Mouse (Mus musculus) brain, adult 2 months (tissue): ENCODE measurements around the gene Cpne8.
A peak's percentile ranks its signal among the peaks of the same experiment; 100 is the strongest.

Experiments
- DNase-seq: peaks from one replicate; pipeline ENCODE4 v3.0.0; 2011; ENCODE audit warnings: low read depth, low spot score

Gene Cpne8

DNA sequence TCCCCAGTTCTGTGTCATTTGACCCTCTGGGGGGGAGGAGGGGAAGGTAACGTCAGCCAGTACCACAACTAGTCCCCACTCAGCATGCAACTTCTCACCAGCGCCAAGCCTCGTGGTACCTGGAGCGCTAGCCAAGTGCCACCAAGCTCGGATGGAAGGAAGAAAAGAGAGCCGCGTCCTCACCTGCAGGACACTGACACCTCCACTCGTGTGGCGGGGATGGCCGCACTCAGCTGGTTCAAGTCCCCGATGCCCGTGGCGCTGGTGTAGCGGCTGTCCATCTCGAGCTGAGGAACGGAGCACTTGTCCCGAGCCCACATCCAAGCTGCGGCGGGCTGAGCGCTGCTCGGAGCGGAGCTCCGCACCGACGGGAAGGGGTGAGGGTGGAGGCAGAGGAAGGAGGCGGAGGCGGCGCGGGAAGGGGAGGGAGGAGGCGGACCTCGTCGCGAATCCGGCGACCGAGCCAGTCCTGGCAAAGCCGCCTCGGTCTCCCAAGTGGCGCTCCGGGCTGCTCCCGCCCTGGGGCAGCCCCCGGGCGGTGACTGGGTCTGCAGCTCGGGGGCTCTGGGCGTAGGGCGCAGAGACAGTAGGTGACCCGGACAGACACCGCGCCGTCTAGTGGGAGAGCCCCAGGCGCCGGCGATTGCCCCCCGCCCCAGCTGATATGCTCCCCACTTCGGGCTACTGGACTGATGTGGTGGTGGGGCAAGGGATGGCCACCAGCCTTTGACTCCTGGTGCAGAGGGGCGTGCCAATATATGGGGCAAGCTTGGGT is at the start of gene Cpne8:
Gene Cpne8 (minus strand): TSS at position 448 of the 775 bp plus-strand sequence.
- peak; percentile 68 for DNase-seq

DNA sequence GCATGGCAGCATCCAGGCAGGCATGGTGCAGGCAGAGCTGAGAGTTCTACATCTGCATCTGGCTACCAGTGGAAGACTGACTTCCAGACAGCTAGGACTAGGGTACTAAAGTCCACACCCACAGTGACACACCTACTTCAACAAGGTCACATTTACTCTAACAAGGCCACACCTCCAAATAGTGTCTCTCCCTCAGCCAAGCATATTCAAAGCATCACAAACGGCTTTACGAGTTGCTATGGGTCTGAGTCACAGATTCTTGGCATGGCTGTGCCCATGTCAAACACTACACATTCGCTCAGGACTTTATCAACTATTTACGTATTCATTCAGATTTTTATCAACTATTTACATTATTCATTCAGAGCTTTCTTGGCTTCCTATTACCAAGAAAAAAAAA is 38.5 kb upstream of the Cpne8 start:
- no peak for DNase-seq

DNA sequence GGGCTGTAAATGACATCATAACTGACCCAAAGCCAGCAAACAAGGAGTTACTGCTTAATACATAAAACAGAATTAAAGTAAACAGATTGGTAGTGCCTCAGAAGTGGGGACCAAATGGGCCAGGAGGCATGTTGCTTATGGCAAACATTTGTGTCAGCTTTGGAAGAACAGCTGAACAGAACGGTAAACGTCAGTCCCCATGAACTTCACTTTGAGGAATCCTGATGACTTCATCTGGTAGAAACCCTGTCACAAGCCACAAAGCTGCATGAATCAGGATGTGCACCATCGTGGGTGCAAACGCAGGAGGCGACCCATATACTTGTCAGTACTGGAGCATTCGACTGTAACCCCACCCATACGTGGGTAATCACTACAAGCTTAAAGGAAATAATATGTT is 30.1 kb upstream of the Cpne8 start:
- no peak for DNase-seq

DNA sequence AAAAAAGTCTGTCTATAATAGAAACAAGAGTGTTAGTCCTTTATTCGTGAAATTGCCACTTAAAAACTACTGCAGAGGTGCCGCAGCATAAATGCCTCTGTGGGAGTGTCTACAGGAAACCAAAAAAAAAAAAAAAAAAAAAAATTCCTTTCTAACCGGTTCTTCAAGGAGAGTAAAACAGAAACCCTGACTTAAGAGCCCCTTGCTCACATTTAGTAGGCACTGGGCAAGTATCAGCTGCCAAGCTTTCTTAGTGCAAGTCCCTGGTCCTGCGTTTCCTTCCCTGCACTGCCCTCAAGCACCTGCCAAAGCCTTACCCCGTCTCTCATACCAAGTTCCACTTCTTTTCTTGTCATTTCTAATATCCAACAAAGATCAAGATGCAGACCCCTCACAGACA is 25.1 kb upstream of the Cpne8 start:
- DNase-seq, result no peak

DNA sequence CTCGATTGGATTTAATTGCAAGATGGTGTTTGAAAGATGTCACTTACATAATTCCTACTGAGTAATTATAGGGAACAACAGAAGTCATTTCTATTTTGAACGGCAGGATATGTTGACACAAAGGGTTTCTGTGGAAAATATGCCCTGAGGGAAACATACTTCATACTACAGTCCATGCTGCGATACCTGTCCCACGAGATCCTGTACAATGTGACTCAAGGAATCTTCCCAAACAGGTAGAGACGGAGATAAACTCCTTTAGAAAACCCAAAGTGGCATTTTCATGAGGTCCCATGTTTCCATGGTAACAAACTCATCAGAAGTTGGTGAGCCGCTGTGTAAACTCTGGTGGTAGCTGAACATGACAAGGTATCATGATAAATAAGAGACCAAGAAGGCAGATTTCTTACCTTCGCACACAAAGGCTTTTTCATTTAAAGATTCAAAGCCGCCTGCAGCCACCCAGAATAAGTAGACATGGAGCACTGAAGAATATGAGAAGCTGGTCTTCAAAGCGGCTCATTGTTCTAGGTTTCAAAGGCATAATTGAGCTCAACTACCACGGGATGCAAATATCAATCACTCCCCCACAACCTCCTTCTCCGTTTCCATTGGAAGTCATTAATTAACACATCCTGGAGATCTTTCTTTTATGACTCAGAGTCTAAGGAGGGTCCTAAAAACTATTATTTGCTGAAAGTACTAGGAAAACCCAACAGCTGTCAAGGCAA is 24.4 kb upstream of the Cpne8 start:
- peak; percentile 45 for DNase-seq

DNA sequence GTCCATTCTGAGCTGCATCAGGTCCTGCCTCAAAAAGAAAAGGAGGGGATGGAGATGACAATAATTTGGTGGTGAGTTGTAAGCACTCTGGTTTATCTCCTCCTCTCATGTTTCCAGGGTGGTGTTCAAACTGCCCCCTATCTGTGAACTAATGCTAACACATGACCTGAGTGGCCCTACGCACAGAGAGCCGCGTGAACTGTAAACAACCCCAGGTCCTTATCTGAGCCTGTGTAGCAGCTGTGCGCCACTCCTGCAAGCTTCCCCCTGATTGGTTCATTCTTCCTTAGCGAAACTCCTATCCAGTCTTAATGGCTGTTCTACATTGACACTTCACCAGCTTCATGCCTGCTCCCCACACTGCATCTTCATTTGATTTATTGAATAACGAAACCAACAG is 7.5 kb upstream of the Cpne8 start:
- no peak for DNase-seq

DNA sequence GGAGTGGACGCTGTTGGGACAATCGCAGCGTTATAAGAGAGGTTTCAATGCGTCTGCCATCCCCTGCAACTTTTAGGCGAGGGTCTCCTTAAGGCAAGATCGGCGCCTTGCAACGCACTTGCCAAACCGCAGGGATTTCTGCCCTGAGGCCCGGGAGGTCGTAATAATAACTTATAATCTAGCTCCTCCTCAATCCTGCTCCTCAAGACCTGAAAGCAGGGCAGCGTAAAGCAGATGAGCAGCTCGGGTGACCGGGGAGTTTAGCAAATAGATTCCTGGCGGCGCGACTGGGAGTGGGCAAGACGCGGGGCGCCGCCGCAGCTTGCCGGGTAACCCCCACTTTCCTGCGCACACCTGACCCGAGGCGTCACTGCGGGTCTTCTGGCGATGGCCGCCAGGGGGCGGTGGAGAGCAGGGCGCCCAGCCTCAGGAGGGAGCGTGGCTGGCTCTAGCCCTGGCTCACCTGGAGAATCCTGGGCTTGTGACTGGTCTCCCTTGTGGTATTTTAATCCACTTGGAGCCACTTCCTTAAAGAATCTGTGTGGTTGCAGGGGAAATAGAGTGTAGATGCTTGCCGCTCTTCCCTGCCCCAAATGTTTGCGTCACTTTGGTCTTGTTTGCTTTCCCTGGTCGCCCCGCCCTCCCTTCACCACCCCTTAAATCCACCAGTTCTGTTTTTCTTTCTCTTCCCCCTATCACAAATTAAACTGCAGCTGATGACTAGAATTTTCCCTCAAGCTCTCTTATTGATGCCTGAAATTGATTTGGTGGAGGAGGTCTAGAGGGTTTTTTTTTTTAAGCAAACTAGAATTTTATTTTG is 738 bp upstream of the Cpne8 start:
- DNase-seq, result peak; percentile 74

DNA sequence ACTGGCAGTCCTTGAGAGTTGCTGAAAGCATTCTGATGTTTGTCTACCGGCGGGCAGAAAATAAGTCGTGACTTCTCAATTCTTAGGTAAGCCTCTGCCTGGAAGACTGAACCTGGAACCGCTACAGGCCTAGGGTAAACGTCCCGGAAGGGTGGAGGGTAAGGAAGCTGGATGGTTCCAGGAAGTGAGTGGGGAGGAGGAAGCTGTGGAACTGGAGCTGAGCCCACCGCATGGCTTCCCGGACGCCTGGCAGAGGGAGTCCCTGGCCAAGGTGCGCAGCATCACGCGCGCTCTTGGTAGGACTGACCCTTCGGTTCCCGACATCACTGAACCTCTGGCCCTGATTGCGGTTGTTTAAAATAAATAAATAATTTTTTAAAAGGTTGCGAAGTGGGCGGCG is 744 bp downstream of the Cpne8 start:
- DNase-seq, result peak; percentile 37

DNA sequence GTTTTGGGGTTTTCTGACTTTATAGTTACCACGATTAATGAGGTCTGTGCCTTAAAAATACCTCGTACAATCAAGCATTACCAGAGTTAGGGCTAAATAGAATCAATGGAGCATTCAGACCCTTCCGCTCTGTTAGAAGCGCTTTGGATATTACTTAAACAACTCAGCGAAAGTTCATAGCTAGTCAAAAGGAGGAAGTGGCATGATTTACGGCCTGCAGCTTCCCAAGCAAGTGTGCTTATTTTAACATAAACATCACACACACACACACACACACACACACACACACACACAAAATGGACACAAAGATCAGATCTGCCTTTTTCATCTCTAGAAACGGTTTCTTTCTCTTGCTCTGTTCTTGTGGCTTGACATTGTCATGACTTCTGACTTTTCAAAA is 9.7 kb downstream of the Cpne8 start:
- DNase-seq, result no peak

DNA sequence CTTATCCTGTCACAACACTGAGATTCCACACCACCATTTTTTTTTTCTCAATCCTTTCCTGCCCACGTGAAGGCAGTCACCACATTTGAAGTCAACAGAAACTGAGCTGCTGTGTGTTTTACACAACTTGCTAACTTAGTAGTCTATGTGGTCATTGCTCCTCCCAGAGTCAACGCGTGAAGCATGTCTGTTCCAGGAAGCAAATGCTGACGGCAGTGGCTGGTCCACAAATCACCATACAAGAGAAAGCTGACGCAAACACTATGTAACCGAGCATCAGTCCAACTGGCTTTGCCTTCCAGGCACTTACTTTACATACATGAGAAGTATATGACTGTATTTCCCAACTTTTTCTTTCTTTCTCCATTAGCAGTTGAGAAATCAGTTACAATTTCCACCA is 12.3 kb downstream of the Cpne8 start:
- DNase-seq, result no peak

DNA sequence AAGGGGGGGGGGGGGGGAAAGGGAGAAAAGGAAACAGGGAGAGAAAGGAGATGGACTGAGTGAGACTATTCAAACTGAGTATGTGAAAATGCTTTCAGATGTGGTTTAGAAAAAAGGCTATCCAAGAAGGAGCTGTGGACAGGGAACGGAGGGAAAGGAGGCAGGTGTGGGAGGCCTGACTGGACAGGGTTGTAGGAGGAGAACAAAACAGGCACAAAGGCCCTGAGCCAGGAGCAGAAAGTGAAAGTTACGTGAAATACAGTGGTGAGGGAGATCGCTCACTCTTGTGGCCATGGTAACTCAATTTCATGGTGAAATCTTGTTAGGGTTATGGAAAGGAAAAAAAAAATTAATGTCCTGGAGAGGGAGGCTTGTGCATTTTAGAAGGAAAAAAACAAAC is 14.6 kb downstream of the Cpne8 start:
- DNase-seq, result no peak

DNA sequence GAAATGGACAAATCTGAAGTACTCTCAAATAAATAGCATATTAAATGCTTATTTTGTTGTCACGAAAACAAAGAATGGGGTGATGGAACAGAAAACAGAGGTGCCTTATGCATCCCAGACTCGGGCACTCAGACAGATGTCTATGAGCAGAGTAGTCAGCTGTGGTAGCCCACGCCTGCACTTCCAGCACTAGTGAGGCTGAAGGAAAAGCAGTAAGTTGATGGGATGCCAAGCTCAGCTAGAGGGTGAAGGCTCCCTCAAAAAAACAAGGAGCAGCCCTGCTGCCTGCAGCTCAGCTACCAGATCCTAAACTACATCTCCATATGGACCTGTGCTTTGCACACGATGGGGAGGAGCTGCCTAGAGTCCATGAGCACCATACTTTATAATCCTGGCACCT is 15.6 kb downstream of the Cpne8 start:
- peak; percentile 59 for DNase-seq

DNA sequence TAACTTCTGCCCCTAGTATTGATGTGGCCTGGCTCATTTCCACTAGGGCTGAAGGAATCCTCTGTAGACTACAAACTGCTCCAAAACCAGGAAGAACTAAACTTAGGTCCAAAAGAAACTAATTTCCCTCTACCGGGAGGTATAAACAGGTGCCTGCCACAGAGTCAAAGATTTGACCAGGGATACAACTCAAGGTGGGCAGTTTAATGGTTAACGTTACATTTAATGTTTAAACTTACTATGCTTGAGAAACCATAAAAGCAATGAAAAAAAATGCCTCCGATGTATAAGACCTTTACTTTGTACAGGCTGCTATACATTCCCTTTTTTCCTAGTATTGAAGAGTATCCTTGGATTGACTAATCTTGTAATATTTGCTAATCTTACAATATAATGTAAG is 18.5 kb downstream of the Cpne8 start:
- no peak for DNase-seq

DNA sequence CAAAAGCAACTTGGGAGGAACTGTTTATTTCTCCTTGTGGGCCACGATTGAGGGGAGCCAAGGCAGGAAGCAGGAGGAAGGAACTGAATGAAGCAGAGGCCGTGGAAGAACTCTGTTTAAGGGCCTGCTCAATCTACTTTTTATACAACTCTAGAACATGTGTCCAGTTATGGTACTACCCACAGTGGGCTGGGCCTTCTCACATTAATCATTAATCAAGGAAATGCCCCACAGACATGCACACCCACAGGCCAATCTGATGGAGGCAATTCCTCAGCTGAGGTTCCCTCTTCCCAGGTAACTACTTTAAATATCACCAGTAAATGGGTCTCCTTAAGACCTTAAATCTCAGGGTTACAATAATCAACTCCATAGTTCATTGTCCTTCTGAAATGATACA is 21.2 kb downstream of the Cpne8 start:
- DNase-seq, result no peak

DNA sequence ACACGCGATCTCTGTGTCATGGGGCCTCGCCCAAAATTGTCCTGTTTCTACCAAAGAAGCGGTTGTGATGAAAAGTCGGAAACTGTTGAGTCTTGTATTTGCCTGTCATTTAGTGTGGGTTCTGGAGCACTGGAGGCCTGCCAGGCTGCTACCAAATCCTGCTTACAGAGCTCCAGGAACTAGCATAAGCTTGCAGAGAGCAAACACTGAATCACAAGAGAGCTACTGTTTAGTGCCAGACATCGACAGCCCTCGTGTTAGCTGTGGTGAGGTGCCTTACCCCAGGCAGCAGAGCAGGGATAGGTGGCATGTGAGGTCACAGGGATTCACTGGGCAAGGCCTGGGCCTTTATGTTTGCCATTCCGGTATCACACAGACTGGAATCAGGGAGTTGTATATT is 22.7 kb downstream of the Cpne8 start:
- peak; percentile 75 for DNase-seq

DNA sequence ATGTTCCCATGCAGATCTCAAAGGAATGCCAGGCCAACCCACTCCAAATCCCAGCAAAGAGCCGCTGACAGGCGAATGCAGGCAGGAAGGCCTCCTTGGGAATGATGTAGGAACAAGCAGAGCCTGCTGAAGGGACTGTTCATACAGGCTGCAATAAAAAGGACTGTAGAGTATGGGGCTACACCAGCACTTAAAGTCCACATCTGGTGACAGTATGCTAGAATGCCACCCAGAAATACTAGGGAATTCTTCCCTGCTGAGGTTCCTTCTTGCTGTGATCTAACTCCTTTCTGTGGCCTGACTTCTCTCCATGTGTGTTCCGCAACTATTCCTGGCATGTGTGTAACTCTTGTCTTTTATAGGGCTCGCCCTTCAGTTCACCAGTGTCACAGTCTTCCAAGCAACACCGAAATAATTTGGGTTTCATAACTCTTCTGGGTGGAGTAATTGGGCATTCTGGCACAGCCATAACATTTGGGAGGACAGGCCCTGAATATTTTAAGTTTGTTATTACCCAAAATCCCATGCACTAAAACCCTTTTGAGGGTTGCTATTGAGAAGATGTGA is 32.1 kb downstream of the Cpne8 start:
- no peak for DNase-seq

DNA sequence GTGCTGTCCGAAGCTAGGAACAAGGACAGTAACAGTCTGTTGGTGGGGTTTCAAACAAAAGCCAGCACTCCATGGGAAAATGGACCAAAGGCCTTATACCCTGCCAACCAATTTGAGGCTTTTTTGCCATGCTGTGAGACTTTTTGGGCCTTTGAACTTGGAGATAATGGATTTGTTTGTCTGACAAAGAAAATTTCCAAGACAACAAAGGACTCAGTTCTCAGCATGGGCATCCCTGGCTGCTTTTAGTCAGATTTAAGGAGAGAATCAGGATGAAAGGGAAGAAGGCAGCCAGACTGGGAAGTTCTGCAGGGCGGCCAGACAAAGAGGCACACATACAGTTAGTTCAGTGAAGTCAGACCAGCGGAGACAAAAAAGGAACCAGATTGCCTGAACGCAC is 32.9 kb downstream of the Cpne8 start:
- DNase-seq, result no peak

DNA sequence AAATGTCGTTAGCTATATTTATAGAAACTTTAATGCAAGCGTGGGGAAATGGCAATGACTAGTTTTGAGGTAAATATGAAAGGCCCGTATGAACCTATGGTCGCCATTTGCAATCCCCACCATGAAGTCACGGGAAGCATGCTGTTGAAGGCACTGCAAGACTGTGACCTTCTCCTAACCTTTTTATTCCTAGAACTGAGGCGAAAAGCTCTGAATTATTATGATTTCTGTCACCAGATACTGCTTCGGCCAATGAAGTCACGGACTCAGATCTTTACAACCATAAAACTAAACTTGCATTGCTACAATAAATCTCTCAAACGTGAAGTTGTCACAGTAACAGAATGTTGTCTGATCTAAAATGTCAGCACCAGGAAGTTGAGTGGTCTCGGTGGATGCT is 33.4 kb downstream of the Cpne8 start:
- DNase-seq, result no peak

DNA sequence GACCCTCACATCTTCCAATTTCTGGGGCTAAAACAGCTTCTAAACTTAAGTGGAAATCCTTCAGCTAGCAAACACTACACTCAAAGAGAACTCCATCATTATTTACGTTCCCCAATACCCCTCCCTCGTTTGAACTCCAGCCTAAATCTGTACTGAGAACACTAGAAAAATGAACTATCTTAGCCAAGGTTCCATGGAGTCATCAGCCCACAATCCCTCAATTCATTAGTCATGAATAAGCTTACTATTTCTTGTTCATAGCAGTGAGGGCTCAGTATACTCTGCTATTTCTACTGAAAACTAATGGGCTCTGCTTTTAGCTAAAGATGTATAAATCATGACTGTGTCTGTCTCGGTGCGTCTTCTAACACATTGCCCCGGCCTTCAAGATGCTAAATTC is 55.0 kb downstream of the Cpne8 start:
- DNase-seq, result peak; percentile 9

DNA sequence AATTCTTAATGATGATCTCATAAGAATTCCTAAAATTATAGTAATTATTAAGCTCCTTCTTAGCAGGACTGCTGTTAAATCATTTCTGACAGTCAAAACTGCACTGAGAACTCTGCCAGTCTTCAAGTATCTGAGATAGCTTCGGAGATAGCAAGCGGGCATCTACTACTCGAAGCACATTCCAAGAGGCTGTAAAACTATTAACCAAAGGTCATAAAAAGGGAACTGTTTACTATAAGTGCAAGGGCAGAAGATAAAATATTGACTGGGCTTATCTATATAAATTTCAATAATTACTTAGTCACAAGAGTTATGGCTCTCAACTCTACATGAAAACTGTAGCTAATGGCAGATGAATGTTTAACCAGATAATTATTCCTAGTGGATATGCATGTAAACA is 57.2 kb downstream of the Cpne8 start:
- no peak for DNase-seq

DNA sequence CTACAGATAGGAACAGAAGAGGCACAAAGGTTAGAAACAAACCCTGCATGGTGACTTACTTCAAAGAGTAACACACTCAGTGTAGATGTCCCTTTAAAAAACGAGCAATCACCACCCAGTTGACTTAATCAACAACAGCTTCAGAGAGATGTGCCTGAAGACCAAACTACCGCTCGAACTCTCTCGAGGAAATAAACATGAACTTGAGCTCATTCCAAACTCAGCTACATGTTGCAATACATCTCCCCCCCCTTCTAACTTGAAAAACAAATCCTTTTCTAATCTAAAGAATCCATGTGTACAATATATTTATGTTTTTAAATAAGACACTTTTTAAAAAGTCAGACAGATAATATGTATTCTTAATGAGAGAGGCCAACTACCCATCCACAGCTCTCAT is 59.5 kb downstream of the Cpne8 start:
- no peak for DNase-seq

DNA sequence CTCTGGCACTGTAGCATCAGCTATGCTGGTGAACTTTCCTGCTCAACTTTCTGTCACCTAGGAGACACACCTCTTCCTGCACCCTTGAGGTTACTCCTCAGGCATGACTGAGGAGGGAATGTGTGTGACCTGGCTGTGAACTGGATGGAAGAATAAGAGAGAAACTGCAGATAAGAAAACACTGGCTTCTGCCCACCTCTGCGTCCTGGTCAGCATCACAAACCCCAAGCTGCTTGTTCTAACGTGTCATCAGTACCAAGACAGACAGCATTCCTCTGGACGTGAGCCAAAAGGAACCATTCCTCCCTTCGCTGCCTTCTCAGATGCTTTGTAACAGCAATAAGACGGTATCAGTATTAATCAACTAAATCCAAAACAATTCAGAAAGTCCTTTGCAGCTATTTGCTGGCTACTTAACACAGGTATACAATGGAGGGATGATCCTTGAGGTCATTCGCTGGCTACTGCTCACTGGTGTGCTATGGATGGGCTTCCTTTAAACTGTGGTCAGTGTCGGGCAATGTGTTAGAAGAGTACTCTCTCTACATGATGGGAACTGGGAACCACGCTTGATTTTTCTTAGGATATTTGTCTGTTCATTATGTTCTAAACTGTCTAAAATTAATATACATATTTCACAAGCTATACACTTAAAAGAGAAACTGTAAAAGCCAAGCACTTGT is 63.0 kb downstream of the Cpne8 start:
- DNase-seq, result no peak
